Mouse (Mus musculus): ENCODE measurements around the gene Gm42906.

Gene Gm42906

GRCm38 (mm10) chr5:151428113-151428756 lies at the start of gene Gm42906:
Gene Gm42906 (minus strand): TSS chr5:151428163.
- DNase-seq (ENCODE audit: extremely low read depth, low read depth, low spot score) = no peak

GRCm38 (mm10) chr5:151445695-151446094 lies 17.7 kb upstream of the Gm42906 start:
- no peak for DNase-seq (ENCODE audit: extremely low read depth, low read depth, low spot score)

- no peak for DNase-seq (ENCODE audit: extremely low read depth, low read depth, low spot score)
Measured at GRCm38 (mm10) chr5:151435106-151435505, 7.1 kb upstream of the Gm42906 start.

- DNase-seq (ENCODE audit: extremely low read depth, low read depth, low spot score) = no peak
Measured at GRCm38 (mm10) chr5:151426466-151426865, 1.5 kb downstream of the Gm42906 start.

GRCm38 (mm10) chr5:151422692-151423091 lies 5.3 kb downstream of the Gm42906 start:
- no peak for DNase-seq (ENCODE audit: extremely low read depth, low read depth, low spot score)

- DNase-seq (ENCODE audit: extremely low read depth, low read depth, low spot score) = no peak
Measured at GRCm38 (mm10) chr5:151421859-151422258, 6.1 kb downstream of the Gm42906 start.

- DNase-seq (ENCODE audit: extremely low read depth, low read depth, low spot score) = no peak
Measured at GRCm38 (mm10) chr5:151418551-151418950, 9.4 kb downstream of the Gm42906 start.

GRCm38 (mm10) chr5:151417421-151418038 lies 10.4 kb downstream of the Gm42906 start:
- no peak for DNase-seq (ENCODE audit: extremely low read depth, low read depth, low spot score)

- no peak for DNase-seq (ENCODE audit: extremely low read depth, low read depth, low spot score)
Measured at GRCm38 (mm10) chr5:151416988-151417387, 11.0 kb downstream of the Gm42906 start.

- no peak for DNase-seq (ENCODE audit: extremely low read depth, low read depth, low spot score)
Measured at GRCm38 (mm10) chr5:151413617-151414016, 14.3 kb downstream of the Gm42906 start.

GRCm38 (mm10) chr5:151412666-151413463 lies 15.1 kb downstream of the Gm42906 start:
- no peak for DNase-seq (ENCODE audit: extremely low read depth, low read depth, low spot score)

- no peak for DNase-seq (ENCODE audit: extremely low read depth, low read depth, low spot score)
Measured at GRCm38 (mm10) chr5:151410006-151410405, 18.0 kb downstream of the Gm42906 start.

GRCm38 (mm10) chr5:151409282-151409681 lies 18.7 kb downstream of the Gm42906 start:
- no peak for DNase-seq (ENCODE audit: extremely low read depth, low read depth, low spot score)

GRCm38 (mm10) chr5:151408124-151408900 lies 19.7 kb downstream of the Gm42906 start:
- no peak for DNase-seq (ENCODE audit: extremely low read depth, low read depth, low spot score)

GRCm38 (mm10) chr5:151407493-151407892 lies 20.5 kb downstream of the Gm42906 start:
- DNase-seq (ENCODE audit: extremely low read depth, low read depth, low spot score) = peak; percentile 85

- no peak for DNase-seq (ENCODE audit: extremely low read depth, low read depth, low spot score)
Measured at GRCm38 (mm10) chr5:151406276-151406675, 21.7 kb downstream of the Gm42906 start.

GRCm38 (mm10) chr5:151405314-151405903 lies 22.6 kb downstream of the Gm42906 start:
- DNase-seq (ENCODE audit: extremely low read depth, low read depth, low spot score) = no peak

- no peak for DNase-seq (ENCODE audit: extremely low read depth, low read depth, low spot score)
Measured at GRCm38 (mm10) chr5:151403586-151403985, 24.4 kb downstream of the Gm42906 start.

- DNase-seq (ENCODE audit: extremely low read depth, low read depth, low spot score) = no peak
Measured at GRCm38 (mm10) chr5:151400557-151400944, 27.4 kb downstream of the Gm42906 start.

GRCm38 (mm10) chr5:151399918-151400556 lies 27.9 kb downstream of the Gm42906 start:
- no peak for DNase-seq (ENCODE audit: extremely low read depth, low read depth, low spot score)

Data from fat pad, adult 2 months (tissue).